Comparison of ENCODE assay signal across 8 mouse cellular contexts in the genomic region with DNA sequence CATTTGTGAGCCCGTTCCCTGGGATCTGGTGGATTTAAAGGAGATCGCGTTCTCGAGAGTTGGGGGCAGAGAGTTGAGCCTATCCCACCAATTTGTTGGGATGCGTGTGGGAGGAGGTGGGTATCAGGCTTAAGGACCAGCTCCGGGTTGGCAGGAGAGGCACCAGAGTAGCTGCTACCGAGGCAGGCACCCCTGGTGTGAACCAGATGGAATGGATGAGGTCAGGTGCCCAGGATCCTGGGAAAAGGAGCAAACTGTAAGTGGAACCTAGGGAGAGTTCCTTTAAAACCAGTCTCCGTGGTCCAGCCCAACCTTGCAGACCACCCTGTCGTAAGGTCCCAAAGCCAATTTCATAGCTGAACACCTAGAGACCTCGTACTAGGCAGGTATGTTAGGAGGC. TPM values are rescaled to one million over a fixed set of nuclear protein-coding genes. Genes with fewer than 3 reads are reported as not detected.
DNase-seq lines count a peak whose midpoint lies in the region; ATAC-seq lines count a peak whose summit lies in the region.

No protein-coding gene starts in this region.

- 17% methylated on average over 10 of the region's 10 CpGs for WGBS in kidney, embryonic 15.5 days
- 26% methylated on average over 10 of the region's 10 CpGs for WGBS in hindbrain, embryonic 12.5 days
- WGBS in midbrain, embryonic 15.5 days: 23% methylated on average over 10 of the region's 10 CpGs

- H3K4me1 ChIP-seq in kidney, embryonic 15.5 days: peaks cover 26% of the 10 kb centered on the region
- peaks cover 23% of the 10 kb centered on the region for H3K4me1 ChIP-seq in hindbrain, embryonic 12.5 days
- H3K4me1 ChIP-seq in midbrain, embryonic 15.5 days: peaks cover 45% of the 10 kb centered on the region

- ATAC-seq in kidney, embryonic 15.5 days (replicated peaks; ENCODE audit: low FRiP score): no peak
- no peak for ATAC-seq in hindbrain, embryonic 12.5 days (ENCODE audit: low FRiP score)
- ATAC-seq in midbrain, embryonic 15.5 days (replicated peaks): no peak
- no peak for ATAC-seq in CD4-positive, CD25-positive, alpha-beta regulatory T cell, adult 4 months

- no peak for DNase-seq in kidney, adult 9 months
- peak; percentile 85 to 86 for DNase-seq in cerebellum, postnatal 10 days
- no peak for DNase-seq in thymus, postnatal 0 days (ENCODE audit: low spot score)
- DNase-seq in gastrocnemius, postnatal 4 days (ENCODE audit: low spot score in 2 of 2): no peak

- peak overlapping the region; percentile 60 for H3K4me3 ChIP-seq in kidney, embryonic 15.5 days (replicated peaks)
- peak overlapping the region; percentile 58 for H3K4me3 ChIP-seq in hindbrain, embryonic 12.5 days
- H3K4me3 ChIP-seq in midbrain, embryonic 15.5 days: peak overlapping the region; percentile 77

- H3K4me2 ChIP-seq in kidney, embryonic 15.5 days: peak overlapping the region; percentile 67
- peak overlapping the region; percentile 54 for H3K4me2 ChIP-seq in hindbrain, embryonic 12.5 days (replicated peaks)
- peak overlapping the region; percentile 81 for H3K4me2 ChIP-seq in midbrain, embryonic 15.5 days

- H3K9me3 ChIP-seq in kidney, embryonic 15.5 days (replicated peaks): no peaks in the 10 kb centered on the region
- H3K9me3 ChIP-seq in hindbrain, embryonic 12.5 days (replicated peaks): no peaks in the 10 kb centered on the region
- no peaks in the 10 kb centered on the region for H3K9me3 ChIP-seq in midbrain, embryonic 15.5 days

- no peaks in the 10 kb centered on the region for H3K36me3 ChIP-seq in kidney, embryonic 15.5 days
- no peaks in the 10 kb centered on the region for H3K36me3 ChIP-seq in hindbrain, embryonic 12.5 days
- no peaks in the 10 kb centered on the region for H3K36me3 ChIP-seq in midbrain, embryonic 15.5 days (replicated peaks)

- peak overlapping the region; percentile 68 for H3K9ac ChIP-seq in kidney, embryonic 15.5 days
- H3K9ac ChIP-seq in hindbrain, embryonic 12.5 days: peak overlapping the region; percentile 76
- peak overlapping the region; percentile 81 for H3K9ac ChIP-seq in midbrain, embryonic 15.5 days

- H3K27ac ChIP-seq in kidney, embryonic 15.5 days: no peak overlapping the region
- H3K27ac ChIP-seq in hindbrain, embryonic 12.5 days: no peak overlapping the region
- H3K27ac ChIP-seq in midbrain, embryonic 15.5 days: peak overlapping the region; percentile 91; the same call in 1 of the 2 replicates

- peaks cover 15% of the 10 kb centered on the region; the same call in 1 of the 2 replicates for H3K27me3 ChIP-seq in kidney, embryonic 15.5 days
- H3K27me3 ChIP-seq in hindbrain, embryonic 12.5 days: peaks cover 6% of the 10 kb centered on the region
- H3K27me3 ChIP-seq in midbrain, embryonic 15.5 days (replicated peaks): no peaks in the 10 kb centered on the region

RNA-seq across cellular contexts. Expression of a gene that starts 1.0 kb away (rescaled TPM):
- 4.6 and 5.4 TPM in 2 replicates for polyA plus RNA-seq in kidney, embryonic 15.5 days (2015; fragmentation: Nextera tagmentation; extraction: Ambion mirVana)
- 4.7 TPM in 2 replicates for polyA plus RNA-seq in hindbrain, embryonic 12.5 days (2016; fragmentation: Nextera tagmentation; extraction: Ambion mirVana)
- polyA plus RNA-seq in midbrain, embryonic 15.5 days (2015; fragmentation: Nextera tagmentation; extraction: Ambion mirVana): 10.0 and 11.2 TPM in 2 replicates
- 5.4 and 6.6 TPM in 2 replicates for polyA plus RNA-seq in thymus, postnatal 0 days (2015; fragmentation: Nextera tagmentation; extraction: Ambion mirVana)
- total RNA-seq in gastrocnemius, postnatal 4 days (2021): 1 to 10 TPM; 1.9 to 2.0 TPM
- polyA plus RNA-seq in CD4-positive, CD25-positive, alpha-beta regulatory T cell, adult 4 months (2017; shearing (Covaris generic)): under 1 TPM; 0.30 to 0.39 TPM

RNA-seq across cellular contexts. Expression of a gene that starts 19.6 kb away (rescaled TPM):
- 0.51 and 0.62 TPM in 2 replicates for polyA plus RNA-seq in kidney, embryonic 15.5 days (2015; fragmentation: Nextera tagmentation; extraction: Ambion mirVana)
- 0.40 and 0.46 TPM in 2 replicates for polyA plus RNA-seq in hindbrain, embryonic 12.5 days (2016; fragmentation: Nextera tagmentation; extraction: Ambion mirVana)
- 0.30 and 0.42 TPM in 2 replicates for polyA plus RNA-seq in midbrain, embryonic 15.5 days (2015; fragmentation: Nextera tagmentation; extraction: Ambion mirVana)
- 8.0 and 9.1 TPM in 2 replicates for polyA plus RNA-seq in thymus, postnatal 0 days (2015; fragmentation: Nextera tagmentation; extraction: Ambion mirVana)
- 10 to 100 TPM; 23.5 to 26.0 TPM for total RNA-seq in gastrocnemius, postnatal 4 days (2021)
- under 1 TPM in 1 of 2 experiments, not detected in 1; 0.07 TPM for polyA plus RNA-seq in CD4-positive, CD25-positive, alpha-beta regulatory T cell, adult 4 months (2017; shearing (Covaris generic))

RNA-seq across cellular contexts. Expression of a gene that starts 39.6 kb away (rescaled TPM):
- polyA plus RNA-seq in kidney, embryonic 15.5 days (2015; fragmentation: Nextera tagmentation; extraction: Ambion mirVana): 0.19 and 0.42 TPM in 2 replicates
- 0.31 TPM in 1 of 2 replicates, not detected in the other for polyA plus RNA-seq in hindbrain, embryonic 12.5 days (2016; fragmentation: Nextera tagmentation; extraction: Ambion mirVana)
- polyA plus RNA-seq in midbrain, embryonic 15.5 days (2015; fragmentation: Nextera tagmentation; extraction: Ambion mirVana): 0.24 and 0.26 TPM in 2 replicates
- 7.2 and 8.1 TPM in 2 replicates for polyA plus RNA-seq in thymus, postnatal 0 days (2015; fragmentation: Nextera tagmentation; extraction: Ambion mirVana)
- under 1 TPM; 0.54 to 0.57 TPM for total RNA-seq in gastrocnemius, postnatal 4 days (2021)
- polyA plus RNA-seq in CD4-positive, CD25-positive, alpha-beta regulatory T cell, adult 4 months (2017; shearing (Covaris generic)): 1 to 10 TPM; 3.8 to 5.3 TPM

Comparison
In these comparisons a context has a peak if more than half of its experiments do, and no peak if none do; other contexts are left out.
1. DNase-seq: peak in cerebellum, postnatal 10 days (2 of 2); none in kidney, adult 9 months (single experiment), thymus, postnatal 0 days (single experiment) and gastrocnemius, postnatal 4 days (0 of 2).
2. Peak in every context shown above with its lines, with median percentiles within 50 percentile points of each other: H3K4me2 ChIP-seq, H3K4me3 ChIP-seq and H3K9ac ChIP-seq.